Mouse (Mus musculus): Measurements from ENCODE around the gene Nfkbil1.

Gene Nfkbil1

DNA sequence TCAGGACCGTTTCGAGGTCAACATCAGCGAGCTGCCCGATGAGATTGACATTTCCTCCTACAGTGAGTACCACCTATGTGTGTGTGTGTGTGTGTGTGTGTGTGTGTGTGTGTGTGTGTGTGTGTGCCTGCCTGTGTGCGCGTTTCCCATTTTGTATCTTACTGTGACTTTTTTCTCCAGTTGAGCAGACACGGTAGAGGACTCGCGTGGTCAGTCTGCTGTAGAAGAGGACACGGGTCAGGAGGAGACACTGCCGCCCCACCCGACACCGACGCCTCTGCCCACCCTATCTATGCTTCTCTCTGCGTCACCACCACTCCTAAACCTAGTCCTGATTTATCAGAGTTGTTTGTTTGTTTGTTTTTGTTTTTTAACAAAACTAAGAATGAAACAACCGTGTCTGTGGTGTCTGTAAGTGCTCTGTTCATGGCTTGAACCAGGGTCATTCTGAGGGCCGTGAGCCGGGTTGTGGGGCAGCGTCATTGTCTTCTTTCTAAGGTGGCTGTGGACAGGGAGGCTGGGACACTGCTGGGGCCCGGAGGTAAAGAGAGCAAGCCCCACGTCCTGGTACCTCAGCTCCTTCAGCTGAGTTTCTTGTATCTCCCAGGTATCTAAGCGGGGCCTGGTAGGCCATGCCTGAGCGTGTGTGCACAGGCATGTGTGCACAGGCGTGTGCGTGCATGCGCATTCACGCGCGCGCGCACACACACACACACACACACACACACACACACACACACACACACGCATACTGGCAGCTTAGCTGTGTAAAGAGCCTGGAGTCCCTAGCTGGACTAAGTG lies 17.9 kb upstream of the Nfkbil1 start:
- DNase-seq, result no peak

GRCm38 (mm10) chr17:35252619-35253292 lies 17.2 kb upstream of the Nfkbil1 start:
- DNase-seq, result peak in 1 of 2 experiments; percentile 38

DNA sequence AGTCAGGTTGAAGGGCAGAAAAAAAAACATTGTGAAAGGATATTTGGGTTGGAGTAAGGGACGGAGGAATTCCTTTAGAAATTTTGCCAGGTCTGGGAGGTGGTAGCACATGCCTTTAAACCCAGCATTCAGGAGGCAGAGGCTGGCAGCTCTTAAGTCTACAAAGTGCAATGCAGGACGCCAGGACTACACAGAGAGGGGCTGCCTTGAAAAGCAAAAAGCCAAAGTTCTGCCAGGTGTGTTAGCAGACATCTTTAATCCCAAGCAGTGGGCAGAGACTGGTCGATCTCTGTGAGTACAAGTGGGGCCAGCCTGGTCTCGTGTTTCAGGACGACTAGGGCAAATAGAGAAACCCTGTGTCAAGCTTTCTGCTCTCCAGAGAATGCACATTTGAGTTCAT lies 16.4 kb upstream of the Nfkbil1 start:
- no peak for DNase-seq

DNA sequence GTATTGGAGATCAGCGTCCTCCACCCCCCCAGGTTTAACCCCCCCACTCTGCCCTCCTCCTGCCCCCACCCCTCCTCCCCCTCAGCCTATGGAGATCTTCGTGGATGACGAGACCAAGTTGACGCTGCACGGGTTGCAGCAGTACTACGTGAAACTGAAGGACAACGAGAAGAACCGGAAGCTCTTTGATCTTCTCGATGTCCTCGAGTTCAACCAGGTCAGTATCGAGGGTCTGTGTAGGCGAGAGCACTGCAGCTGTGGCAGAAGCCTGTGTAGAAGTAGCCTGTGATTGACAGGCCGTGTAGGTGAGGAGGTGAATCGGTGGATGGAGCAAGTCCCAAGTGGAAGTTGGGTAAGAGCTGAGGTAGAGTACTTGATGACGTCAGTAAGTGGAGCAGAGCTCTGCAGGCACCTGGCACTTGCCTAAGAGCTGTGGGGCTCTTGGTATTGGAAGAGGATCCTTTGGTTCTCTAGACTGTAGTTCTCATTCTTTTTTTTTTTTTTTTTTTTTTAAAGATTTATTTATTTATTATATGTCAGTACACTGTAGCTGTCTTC lies 15.6 kb upstream of the Nfkbil1 start:
- DNase-seq, result no peak

DNA sequence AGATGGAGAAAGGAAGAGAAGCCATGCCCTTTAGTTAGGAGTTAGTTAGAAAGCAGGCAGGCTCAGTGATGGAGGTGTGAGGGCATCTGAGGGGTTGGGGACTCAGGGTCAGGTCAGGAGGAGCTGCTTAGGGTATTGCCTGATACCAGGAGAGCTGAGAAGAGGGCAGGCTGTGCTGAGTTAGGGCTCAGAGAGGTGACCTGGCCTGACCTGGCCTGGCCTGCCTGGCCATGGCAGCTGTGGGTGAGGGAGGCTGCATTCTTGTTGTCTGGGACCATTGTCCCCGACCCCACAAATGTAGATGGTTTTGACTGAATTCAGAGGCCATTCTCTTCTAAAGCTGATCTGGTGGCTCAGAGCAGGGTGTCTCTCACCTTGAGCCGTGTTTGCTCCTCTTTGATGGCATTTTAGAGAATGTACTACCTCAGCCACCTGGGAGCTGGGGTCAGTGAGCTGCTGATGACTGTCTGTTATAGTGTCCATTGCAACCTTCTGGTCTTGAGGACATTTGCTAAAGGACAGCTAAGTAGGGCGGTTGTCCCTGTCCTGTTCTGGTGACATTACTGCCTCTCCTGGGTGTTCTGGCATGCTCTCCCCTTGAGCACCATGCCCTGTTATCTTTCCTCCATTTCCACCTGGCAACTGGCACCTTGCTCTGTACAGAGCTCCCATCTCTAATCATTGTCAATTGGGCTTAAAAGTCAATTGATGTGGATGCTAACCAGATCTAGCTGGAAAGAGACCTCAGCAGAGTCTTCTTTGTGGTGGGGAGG lies 14.9 kb upstream of the Nfkbil1 start:
- DNase-seq, result peak in 1 of 2 experiments; percentile 13

DNA sequence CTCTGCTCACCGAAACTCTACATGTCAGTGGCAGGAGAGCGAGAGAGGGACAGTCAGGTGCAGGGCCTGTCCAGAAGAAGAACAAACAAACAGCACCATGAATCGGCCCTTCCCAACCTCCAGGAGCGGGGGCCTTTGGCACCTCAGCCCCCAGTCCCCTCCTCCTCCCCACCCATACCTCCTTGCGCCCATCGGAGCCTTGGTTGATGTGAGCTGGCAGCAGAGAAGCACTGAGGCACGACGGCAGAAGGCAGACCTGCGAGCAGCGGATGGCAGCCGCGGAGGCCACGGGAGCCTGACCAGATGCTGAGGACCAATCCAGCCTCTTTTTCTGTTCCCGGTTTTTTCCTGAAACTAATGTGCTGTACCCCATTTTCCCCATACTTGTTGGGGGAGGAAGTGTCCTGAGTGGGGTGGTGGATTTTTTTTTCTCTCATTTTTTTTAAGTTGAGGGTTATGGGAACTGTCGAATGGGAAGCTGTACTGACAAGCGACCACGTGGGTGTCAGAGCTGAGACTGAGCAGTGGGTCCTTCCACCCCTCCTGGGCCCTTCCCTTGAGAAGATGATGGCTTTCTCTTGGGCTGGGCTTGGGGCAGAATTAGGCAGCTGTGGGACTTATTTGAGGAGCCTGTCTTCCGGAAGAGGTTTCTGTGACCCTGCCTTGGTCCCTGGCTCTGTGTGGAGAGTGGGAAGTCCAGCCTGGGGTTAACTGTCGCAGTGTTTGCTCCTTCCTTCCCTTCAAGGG lies 14.0 kb upstream of the Nfkbil1 start:
- DNase-seq, result peak in 1 of 2 experiments; percentile 29

DNA sequence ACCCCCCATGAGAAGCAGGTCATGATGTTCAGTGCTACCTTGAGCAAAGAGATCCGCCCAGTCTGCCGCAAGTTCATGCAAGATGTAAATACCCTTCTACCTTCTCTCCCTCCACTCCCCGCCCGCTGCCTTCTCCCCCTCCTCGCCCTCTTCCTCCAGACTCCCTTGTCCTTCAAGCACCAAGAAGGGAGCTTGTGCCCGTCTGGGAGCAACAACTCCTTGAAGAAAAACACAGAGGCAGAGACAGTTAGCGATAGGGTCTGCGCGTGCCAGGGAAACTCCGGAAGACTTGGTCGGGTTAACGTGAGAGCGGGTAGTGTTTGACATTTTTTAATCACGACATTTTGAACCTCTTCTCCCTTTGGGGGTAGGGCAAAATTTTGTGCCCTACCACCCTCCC lies 13.4 kb upstream of the Nfkbil1 start:
- peak in 1 of 2 experiments; percentile 12 for DNase-seq

GRCm38 (mm10) chr17:35247144-35247543 lies 11.6 kb upstream of the Nfkbil1 start:
- no peak for DNase-seq

- DNase-seq, result peak in 1 of 2 experiments; percentile 59
Observed at GRCm38 (mm10) chr17:35245731-35246623, 10.4 kb upstream of the Nfkbil1 start.

GRCm38 (mm10) chr17:35244999-35245398 lies 9.4 kb upstream of the Nfkbil1 start:
- DNase-seq, result no peak

DNA sequence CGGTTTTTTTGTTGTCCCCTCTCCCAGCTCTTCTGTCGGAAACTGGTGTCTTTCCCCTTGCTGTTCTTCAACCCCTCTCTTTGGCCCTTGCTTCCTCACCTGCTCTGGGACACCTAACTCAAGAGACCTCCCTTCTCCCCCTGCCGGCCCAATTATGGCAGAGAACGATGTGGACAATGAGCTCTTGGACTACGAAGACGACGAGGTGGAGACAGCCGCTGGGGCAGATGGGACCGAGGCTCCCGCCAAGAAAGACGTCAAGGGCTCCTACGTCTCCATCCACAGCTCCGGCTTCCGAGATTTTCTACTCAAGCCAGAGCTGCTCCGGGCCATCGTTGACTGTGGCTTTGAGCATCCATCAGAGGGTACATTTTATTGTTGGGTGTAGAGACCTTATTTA lies 7.5 kb upstream of the Nfkbil1 start:
- peak; percentile 89 to 90 for DNase-seq

- DNase-seq, result peak; percentile 70 to 76
Observed at GRCm38 (mm10) chr17:35242015-35242941, 6.7 kb upstream of the Nfkbil1 start.

DNA sequence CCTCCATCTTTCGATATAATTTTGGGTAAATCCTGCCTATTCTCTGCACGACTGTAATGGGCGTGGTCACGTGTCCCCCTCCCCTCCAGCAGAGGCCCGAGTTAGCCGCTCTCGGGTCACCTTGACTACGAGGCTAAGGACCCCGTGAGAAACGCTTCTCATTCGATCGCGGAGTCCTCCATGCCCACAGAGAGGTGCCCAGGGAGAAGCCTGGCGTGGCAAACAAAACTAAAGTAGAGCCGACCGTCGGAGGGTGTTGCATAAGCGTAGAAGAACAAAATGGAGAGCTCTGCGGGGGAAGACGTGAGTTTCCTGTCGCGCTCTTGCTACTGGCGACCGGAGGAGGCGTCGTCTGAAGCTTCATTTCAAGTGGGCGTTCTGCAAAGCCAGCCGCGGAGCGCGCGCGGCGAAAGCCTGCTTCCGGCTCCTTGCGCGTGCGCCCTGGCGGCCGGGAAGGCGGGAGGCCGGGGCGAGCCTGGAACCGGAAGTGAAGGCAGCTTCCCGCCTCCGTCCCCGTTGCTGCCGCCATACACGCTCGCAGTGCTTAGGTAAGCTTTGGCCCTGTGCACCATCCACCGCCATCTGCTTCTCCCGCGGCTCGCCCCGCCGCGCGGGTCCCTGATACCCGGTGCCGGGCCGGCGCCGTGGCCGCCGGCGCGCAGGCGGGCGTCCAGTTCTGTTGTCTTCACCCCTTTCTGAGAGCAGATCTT lies 5.9 kb upstream of the Nfkbil1 start, which contains the start of gene Ddx39b:
Ddx39b (plus strand) TSS at position 442 of the 710 bp plus-strand sequence.
- peak; percentile 96 to 98 for DNase-seq

DNA sequence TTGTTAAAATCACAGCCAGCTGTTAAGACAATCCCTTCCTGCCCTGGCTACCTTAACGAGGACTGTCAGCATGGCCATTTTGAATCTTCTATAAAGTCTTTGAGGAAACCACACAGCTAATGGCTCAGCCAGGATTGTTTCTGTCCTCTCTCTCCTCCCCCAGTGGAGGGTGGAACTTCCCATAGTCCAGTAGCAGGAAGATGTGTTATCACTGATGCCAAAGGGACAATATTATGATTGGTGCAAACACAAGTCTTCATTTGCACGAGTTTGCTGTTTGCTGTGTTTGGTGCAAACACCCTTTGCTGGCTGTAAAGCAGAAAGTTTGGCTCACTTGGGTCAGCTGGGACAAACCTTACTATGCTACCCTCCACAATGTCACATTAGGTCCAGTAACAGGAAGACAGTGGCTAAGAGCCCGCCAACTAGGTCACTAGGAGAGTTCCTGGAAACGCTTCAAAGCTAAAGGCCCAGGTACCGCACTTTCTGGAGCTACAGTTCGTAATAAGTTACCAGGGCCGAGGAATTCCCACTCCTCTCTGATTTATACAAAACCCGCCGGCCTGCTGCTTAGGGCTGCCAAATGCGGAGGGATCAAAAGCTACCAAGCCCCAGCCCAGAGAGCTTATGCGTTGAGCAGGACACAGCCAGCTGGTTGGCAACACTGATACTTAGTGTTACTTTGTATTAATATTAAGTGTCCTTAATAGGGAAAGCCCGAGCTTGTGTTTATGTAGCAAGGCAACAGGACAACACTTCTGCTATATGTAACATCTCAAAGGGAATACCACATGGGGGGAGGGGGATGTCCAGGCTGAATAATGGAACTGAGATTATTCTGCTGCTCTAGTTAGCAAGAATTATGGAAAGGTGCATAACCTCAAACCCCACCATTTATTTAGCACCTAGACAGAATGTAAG lies 5.1 kb upstream of the Nfkbil1 start:
- DNase-seq, result no peak

GRCm38 (mm10) chr17:35239700-35240099 lies 4.1 kb upstream of the Nfkbil1 start:
- no peak for DNase-seq

DNA sequence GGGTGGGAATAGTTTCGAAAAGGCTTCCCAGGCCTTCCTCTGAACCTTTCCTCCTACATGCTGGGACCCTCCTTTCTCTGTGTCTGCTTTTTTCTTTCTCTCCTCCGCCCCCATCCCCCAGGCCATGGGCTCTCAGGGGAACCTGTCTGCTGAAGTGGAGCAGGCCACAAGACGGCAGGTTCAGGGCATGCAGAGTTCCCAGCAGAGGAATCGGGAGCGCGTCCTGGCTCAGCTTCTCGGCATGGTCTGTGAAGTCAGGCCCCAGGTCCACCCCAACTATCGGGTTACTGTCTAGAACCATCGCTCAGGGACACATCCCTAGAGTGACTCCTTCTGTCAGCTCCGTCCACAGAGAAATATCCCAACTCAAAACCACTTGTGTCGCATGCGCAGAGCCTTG lies 1.9 kb upstream of the Nfkbil1 start:
- DNase-seq, result peak in 1 of 2 experiments; percentile 30

GRCm38 (mm10) chr17:35236996-35237395 lies 1.4 kb upstream of the Nfkbil1 start:
- peak; percentile 44 to 54 for DNase-seq

- DNase-seq, result peak; percentile 100
Observed at GRCm38 (mm10) chr17:35236390-35236746, 776 bp upstream of the Nfkbil1 start.
